Mouse (Mus musculus) lung, embryonic 14.5 days (tissue): ENCODE results near the gene H3f3b. TPM values are rescaled to one million over a fixed set of nuclear protein-coding genes. Genes with fewer than 3 reads are reported as not detected.

Source experiments
- ATAC-seq: fragments of 200-750 bp; cut with Nextera tagmentation; 2 replicates; pipeline ENCODE4 v1.8.0; 2017; ENCODE audit warnings: mild to moderate bottlenecking, moderate TSS enrichment, moderate library complexity; ENCODE audit not compliant: insufficient read depth
- DNase-seq: peaks from one replicate; pipeline ENCODE4 v3.0.0-alpha.2; 2015
- H3K27ac ChIP-seq: fragments of 300-500 bp; sonication (generic); 2 replicates; pipeline ENCODE4 v1.5.1; 2014; ENCODE audit warnings: low read depth, mild to moderate bottlenecking, moderate library complexity
- H3K27me3 ChIP-seq: fragments of 300-500 bp; sonication (generic); 2 replicates; pipeline ENCODE4 v1.6.1; 2014; ENCODE audit warnings: low read length, control low read depth; ENCODE audit not compliant: insufficient read depth
- H3K36me3 ChIP-seq: fragments of 300-500 bp; sonication (generic); 2 replicates; pipeline ENCODE4 v1.6.1; 2014; ENCODE audit warnings: control low read depth; ENCODE audit not compliant: insufficient read depth
- H3K4me1 ChIP-seq: fragments of 300-500 bp; sonication (generic); 2 replicates; pipeline ENCODE4 v1.6.1; 2014; ENCODE audit warnings: antibody characterized with exemption, control low read depth; ENCODE audit not compliant: insufficient read depth
- H3K4me2 ChIP-seq: fragments of 300-500 bp; sonication (generic); 2 replicates; pipeline ENCODE4 v1.6.1; 2014; ENCODE audit warnings: mild to moderate bottlenecking
- H3K4me3 ChIP-seq: fragments of 300-500 bp; sonication (generic); 2 replicates; pipeline ENCODE4 v1.5.1; 2014; ENCODE audit warnings: low read depth, low read length
- H3K9ac ChIP-seq: fragments of 300-500 bp; sonication (generic); 2 replicates; pipeline ENCODE4 v1.6.1; 2014
- H3K9me3 ChIP-seq: fragments of 300-500 bp; sonication (generic); 2 replicates; pipeline ENCODE4 v1.6.1; 2016; ENCODE audit warnings: low read depth, low read length, control low read depth
- CTCF ChIP-seq: IDR thresholded peaks from 2 replicates; pipeline ENCODE4 v1.5.1; 2016; ENCODE audit warnings: antibody characterized with exemption, low read depth
- WGBS: fragments of 180-500 bp; shearing (Covaris S2); extraction: QIAGEN DNeasy Blood & Tissue Kit; methylation state at CpG from one replicate; pipeline ENCODE4 v1.1.7; 2014; 5-methylcytosine and 5-hydroxymethylcytosine counted together
- polyA plus RNA-seq: library from polyadenylated mRNA; unstranded; fragments of >200 nt; fragmentation: Nextera tagmentation; extraction: Ambion mirVana; gene quantifications from 2 replicates; pipeline ENCODE4 v1.2.1, GENCODE M21; 2014

Gene H3f3b
- polyA plus RNA-seq, 1 experiment from 2014 or later, result 1,851 TPM

- H3K9ac ChIP-seq, result no peak overlapping the region
- WGBS, result 78% methylated on average over 12 of the region's 12 CpGs
Observed at GRCm38 (mm10) chr11:116065345-116065744, 37.6 kb upstream of the H3f3b start.

GRCm38 (mm10) chr11:116064187-116064867 lies 36.6 kb upstream of the H3f3b start:
- no peak overlapping the region for H3K4me3 ChIP-seq
- no peaks in the 10 kb centered on the region for H3K4me1 ChIP-seq
- no peak overlapping the region for H3K27ac ChIP-seq
- no peak for TF ChIP-seq CTCF
- no peak overlapping the region for H3K4me2 ChIP-seq
- H3K9ac ChIP-seq, result no peak overlapping the region; the same call in 1 of the 2 replicates
- peaks cover 39% of the 10 kb centered on the region for H3K36me3 ChIP-seq
- WGBS, result 53% methylated on average over 23 of the region's 23 CpGs
- no peaks in the 10 kb centered on the region for H3K27me3 ChIP-seq
- ATAC-seq, result no peak
- no peaks in the 10 kb centered on the region for H3K9me3 ChIP-seq
- no peak for DNase-seq

More at GRCm38 (mm10) chr11:116065345-116065744, 37.6 kb upstream of the H3f3b start:
- DNase-seq (no peak), ATAC-seq (no peak)
- no peak overlapping the region for H3K4me2 ChIP-seq
- H3K36me3 ChIP-seq, result peaks cover 29% of the 10 kb centered on the region
- no peaks in the 10 kb centered on the region for H3K27me3 ChIP-seq
- no peak for TF ChIP-seq CTCF
- no peaks in the 10 kb centered on the region for H3K9me3 ChIP-seq
- H3K4me1 ChIP-seq, result no peaks in the 10 kb centered on the region
- H3K27ac ChIP-seq, result no peak overlapping the region
- no peak overlapping the region for H3K4me3 ChIP-seq

- no peaks in the 10 kb centered on the region for H3K4me1 ChIP-seq
- no peak overlapping the region for H3K27ac ChIP-seq
- no peak for TF ChIP-seq CTCF
- H3K36me3 ChIP-seq, result peaks cover 46% of the 10 kb centered on the region
- ATAC-seq (no peak), DNase-seq (no peak)
- H3K27me3 ChIP-seq, result no peaks in the 10 kb centered on the region
- no peak overlapping the region for H3K9ac ChIP-seq
- H3K4me2 ChIP-seq, result no peak overlapping the region
- no peaks in the 10 kb centered on the region for H3K9me3 ChIP-seq
- H3K4me3 ChIP-seq, result no peak overlapping the region
- WGBS, result 57% methylated on average over 13 of the region's 13 CpGs
Observed at GRCm38 (mm10) chr11:116063562-116063961, 35.8 kb upstream of the H3f3b start.

- Histone ChIP-seq H3K4me2 (no peak overlapping the region), H3K4me3 (no peak overlapping the region), H3K9me3 (no peaks in the 10 kb centered on the region), H3K9ac (no peak overlapping the region), H3K36me3 (peaks cover 57% of the 10 kb centered on the region), H3K4me1 (no peaks in the 10 kb centered on the region), H3K27ac (no peak overlapping the region), H3K27me3 (no peaks in the 10 kb centered on the region)
- no peak for ATAC-seq
- TF ChIP-seq CTCF, result no peak
- WGBS, result 63% methylated on average over 8 of the region's 8 CpGs
- no peak for DNase-seq
Observed at GRCm38 (mm10) chr11:116062521-116062920, 34.8 kb upstream of the H3f3b start.

- no peak overlapping the region for H3K4me3 ChIP-seq
- no peak overlapping the region for H3K9ac ChIP-seq
- H3K4me1 ChIP-seq, result no peaks in the 10 kb centered on the region
- no peak for TF ChIP-seq CTCF
- ATAC-seq, result no peak
- 76% methylated on average over 13 of the region's 13 CpGs for WGBS
- H3K36me3 ChIP-seq, result peaks cover 64% of the 10 kb centered on the region
- H3K27me3 ChIP-seq, result no peaks in the 10 kb centered on the region
- no peak for DNase-seq
- H3K9me3 ChIP-seq, result no peaks in the 10 kb centered on the region
- no peak overlapping the region for H3K4me2 ChIP-seq
- H3K27ac ChIP-seq, result no peak overlapping the region
Observed at GRCm38 (mm10) chr11:116061641-116062415, 34.1 kb upstream of the H3f3b start.

GRCm38 (mm10) chr11:116060596-116060995 lies 32.8 kb upstream of the H3f3b start:
- Histone ChIP-seq H3K9me3 (no peaks in the 10 kb centered on the region), H3K4me1 (no peaks in the 10 kb centered on the region), H3K36me3 (peaks cover 76% of the 10 kb centered on the region), H3K27me3 (no peaks in the 10 kb centered on the region), H3K4me3 (no peak overlapping the region), H3K4me2 (no peak overlapping the region), H3K27ac (no peak overlapping the region), H3K9ac (no peak overlapping the region)
- ATAC-seq, result no peak
- TF ChIP-seq CTCF, result no peak
- WGBS, result 72% methylated on average over 9 of the region's 9 CpGs
- DNase-seq, result no peak

- no peaks in the 10 kb centered on the region for H3K4me1 ChIP-seq
- no peaks in the 10 kb centered on the region for H3K9me3 ChIP-seq
- H3K36me3 ChIP-seq, result peaks cover 85% of the 10 kb centered on the region
- no peak for ATAC-seq
- H3K9ac ChIP-seq, result no peak overlapping the region
- no peak overlapping the region for H3K4me3 ChIP-seq
- no peaks in the 10 kb centered on the region for H3K27me3 ChIP-seq
- DNase-seq, result no peak
- H3K27ac ChIP-seq, result no peak overlapping the region
- no peak for TF ChIP-seq CTCF
- H3K4me2 ChIP-seq, result no peak overlapping the region
- WGBS, result 91% methylated on average over 11 of the region's 11 CpGs
Observed at GRCm38 (mm10) chr11:116059691-116060025, 31.9 kb upstream of the H3f3b start.
